Mouse (Mus musculus): ENCODE results near the gene Acox3.

DNA sequence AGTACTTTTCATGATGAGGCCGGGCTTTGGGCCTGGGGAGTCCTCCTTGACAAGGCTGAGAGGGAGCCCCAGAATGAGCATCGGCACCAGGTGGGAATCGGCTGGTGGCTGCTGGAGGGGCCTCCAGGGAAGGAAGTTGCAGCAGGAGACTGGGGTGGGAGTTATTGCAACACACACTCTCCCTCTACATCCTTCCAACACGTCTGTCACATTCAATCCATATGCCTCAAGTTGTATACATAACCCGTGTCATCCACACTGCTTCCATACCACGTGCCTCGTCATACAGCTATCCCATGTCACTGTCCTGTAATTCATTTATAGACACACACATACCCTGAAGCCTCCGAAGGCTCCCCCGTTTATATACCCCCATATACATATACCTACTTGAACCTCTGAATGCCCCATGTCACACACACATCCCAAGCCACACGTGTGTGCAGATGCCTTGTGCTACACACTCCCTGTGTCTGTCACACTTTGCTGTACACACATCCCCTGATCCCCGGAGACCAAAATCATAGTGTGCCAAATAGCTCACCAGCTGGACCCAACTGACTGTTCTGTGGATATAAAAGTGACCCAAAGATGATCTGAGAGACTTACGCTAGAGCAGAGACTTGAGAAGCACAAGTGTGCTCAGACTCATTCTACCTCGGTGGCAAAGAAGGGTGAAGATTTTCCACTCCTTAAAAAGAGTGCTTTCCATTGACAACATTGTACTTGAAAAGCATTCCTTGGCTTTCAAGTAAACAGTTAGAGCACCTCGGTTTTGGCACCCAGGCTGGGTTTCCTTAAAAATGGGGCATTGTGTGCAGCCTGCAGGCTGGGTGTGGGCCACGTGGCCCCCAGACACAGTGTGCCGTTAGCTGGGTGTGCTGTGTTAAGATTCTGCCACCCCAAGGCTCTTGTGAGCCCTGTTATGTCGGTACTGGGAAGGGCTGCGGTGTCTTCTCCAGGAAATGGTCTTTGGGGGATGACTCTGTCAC, 13.6 kb downstream of the Acox3 start:
- TF ChIP-seq POLR2A (IDR thresholded peaks at IDR 0.05; ENCODE audit: insufficient read depth, low read length) (no peak), CTCF (IDR thresholded peaks at IDR 0.05; ENCODE audit: low read depth, low read length) (no peak), EP300 (IDR thresholded peaks at IDR 0.05; ENCODE audit: insufficient read depth, low read depth, low read length) (no peak)

All from ES-Bruce4 (cell line).